Mouse (Mus musculus) MEL (cell line): ENCODE results near the gene Apoa2. TPM values are rescaled to one million over a fixed set of nuclear protein-coding genes. Genes with fewer than 3 reads are reported as not detected.

Experiments
- DNase-seq: peaks from one replicate; pipeline ENCODE4 v3.0.0; 2011; ENCODE audit warnings: low read depth, low spot score
- H3K27ac ChIP-seq: 2 replicates; pipeline ENCODE4 v1.5.1; 2012; ENCODE audit warnings: low read depth, mild to moderate bottlenecking, control low read depth, low read length, moderate library complexity; ENCODE audit not compliant: control insufficient read depth
- H3K27me3 ChIP-seq, 2 experiments: fragments of 150-350 bp in 1 of 2; sonication (generic) in 1 of 2; 2 replicates each; pipeline ENCODE4 v1.6.1; 2012; ENCODE audit warnings: low read length in 2 of 2, mild to moderate bottlenecking in 2 of 2, improper control_type of control experiment in 1 of 2, moderate library complexity in 1 of 2; ENCODE audit not compliant: insufficient read depth in 2 of 2, control insufficient read depth in 1 of 2
- H3K36me3 ChIP-seq, 2 experiments: 2 replicates each; pipeline ENCODE4 v1.6.1; 2012 to 2014; ENCODE audit warnings: low read length in 2 of 2, improper control_type of control experiment in 1 of 2, inconsistent platforms in 1 of 2, mild to moderate bottlenecking in 1 of 2; ENCODE audit not compliant: insufficient read depth in 2 of 2, control insufficient read depth in 1 of 2
- H3K4me1 ChIP-seq, 2 experiments: fragments of 150-350 bp in 1 of 2; sonication (generic) in 1 of 2; 2 replicates each; pipeline ENCODE4 v1.6.1; 2012; ENCODE audit warnings: low read length in 2 of 2, improper control_type of control experiment in 1 of 2, mild to moderate bottlenecking in 1 of 2; ENCODE audit not compliant: insufficient read depth in 2 of 2, control insufficient read depth in 1 of 2
- H3K4me3 ChIP-seq, 2 experiments: fragments of 150-350 bp in 1 of 2; sonication (generic) in 1 of 2; 2 replicates each; pipeline ENCODE4 v1.5.1; 2012; ENCODE audit warnings: low read depth in 2 of 2, low read length in 2 of 2, mild to moderate bottlenecking in 2 of 2, moderate library complexity in 2 of 2, control low read depth in 1 of 2, improper control_type of control experiment in 1 of 2; ENCODE audit not compliant: control insufficient read depth in 1 of 2, insufficient read depth in 1 of 2
- H3K79me2 ChIP-seq: 2 replicates; pipeline ENCODE4 v1.6.1; 2012; ENCODE audit warnings: mild to moderate bottlenecking, low read length, moderate library complexity; ENCODE audit not compliant: control insufficient read depth, poor library complexity, insufficient read depth
- H3K9ac ChIP-seq: 2 replicates; pipeline ENCODE4 v1.6.1; 2012; ENCODE audit warnings: low read depth, mild to moderate bottlenecking, control low read depth, low read length, moderate library complexity; ENCODE audit not compliant: control insufficient read depth, poor library complexity, severe bottlenecking
- H3K9me3 ChIP-seq: fragments of 150-350 bp; sonication (generic); replicated peaks from 2 replicates; pipeline ENCODE4 v1.6.1; 2012; ENCODE audit warnings: mild to moderate bottlenecking, low read length, improper control_type of control experiment, moderate library complexity; ENCODE audit not compliant: insufficient read depth
- BHLHE40 ChIP-seq: IDR thresholded peaks from 2 replicates; pipeline ENCODE4 v1.6.1; 2012; ENCODE audit warnings: low read depth, mild to moderate bottlenecking, inconsistent platforms, low read length, improper control_type of control experiment, borderline replicate concordance
- CHD1 ChIP-seq: IDR thresholded peaks from 2 replicates; pipeline ENCODE4 v1.6.1; 2012; ENCODE audit warnings: low read depth, mild to moderate bottlenecking, inconsistent platforms, low read length, improper control_type of control experiment
- CHD2 ChIP-seq: IDR thresholded peaks from 2 replicates; pipeline ENCODE4 v1.6.1; 2011; ENCODE audit warnings: low read length, improper control_type of control experiment
- CTCF ChIP-seq, 3 experiments: IDR thresholded peaks in 2 of 3; conservative IDR thresholded peaks in 1 of 3; 2 replicates each; pipeline ENCODE4 v1.5.1; 2011 to 2012; ENCODE audit warnings: low read length in 3 of 3, low read depth in 2 of 3, mild to moderate bottlenecking in 2 of 3, improper control_type of control experiment in 1 of 3, inconsistent platforms in 1 of 3, mixed read lengths in 1 of 3, moderate library complexity in 1 of 3; ENCODE audit not compliant: control insufficient read depth in 1 of 3, insufficient read depth in 1 of 3, poor library complexity in 1 of 3, severe bottlenecking in 1 of 3
- E2F4 ChIP-seq: IDR thresholded peaks from 2 replicates; pipeline ENCODE4 v1.6.1; 2011; ENCODE audit warnings: low read depth, low read length, improper control_type of control experiment, borderline replicate concordance
- ELF1 ChIP-seq: IDR thresholded peaks from 2 replicates; pipeline ENCODE4 v1.6.1; 2014; ENCODE audit warnings: low read depth, mild to moderate bottlenecking, inconsistent platforms, low read length, improper control_type of control experiment, moderate library complexity
- EP300 ChIP-seq, 2 experiments: IDR thresholded peaks; 2 replicates each; pipeline ENCODE4 v1.6.1; 2011; ENCODE audit warnings: improper control_type of control experiment in 2 of 2, low read length in 2 of 2, low read depth in 1 of 2, mild to moderate bottlenecking in 1 of 2
- ETS1 ChIP-seq: IDR thresholded peaks from 2 replicates; pipeline ENCODE4 v1.6.1; 2012; ENCODE audit warnings: low read depth, mild to moderate bottlenecking, inconsistent platforms, low read length, improper control_type of control experiment, moderate library complexity
- GATA1 ChIP-seq: IDR thresholded peaks from 2 replicates; pipeline ENCODE4 v1.6.1; 2011; ENCODE audit warnings: low read depth, low read length, improper control_type of control experiment
- HCFC1 ChIP-seq: IDR thresholded peaks from 2 replicates; pipeline ENCODE4 v1.6.1; 2012; ENCODE audit warnings: low read depth, mild to moderate bottlenecking, inconsistent platforms, low read length, improper control_type of control experiment, moderate library complexity
- JUND ChIP-seq: IDR thresholded peaks from 2 replicates; pipeline ENCODE4 v1.6.1; 2011; ENCODE audit warnings: low read depth, mild to moderate bottlenecking, improper control_type of control experiment, low read length
- KAT2A ChIP-seq: conservative IDR thresholded peaks from 2 replicates; pipeline ENCODE4 v1.6.1; 2012; ENCODE audit warnings: low read depth, low read length, improper control_type of control experiment, inconsistent platforms
- MAFK ChIP-seq: IDR thresholded peaks from 2 replicates; pipeline ENCODE4 v1.6.1; 2011; ENCODE audit warnings: low read depth, mild to moderate bottlenecking, low read length, improper control_type of control experiment, borderline replicate concordance
- MAX ChIP-seq: IDR thresholded peaks from 2 replicates; pipeline ENCODE4 v1.6.1; 2011; ENCODE audit warnings: low read length, improper control_type of control experiment
- MAZ ChIP-seq: IDR thresholded peaks from 2 replicates; pipeline ENCODE4 v1.6.1; 2012; ENCODE audit warnings: low read depth, mild to moderate bottlenecking, inconsistent platforms, low read length, improper control_type of control experiment
- MEF2A ChIP-seq: IDR thresholded peaks from 2 replicates; pipeline ENCODE4 v1.6.1; 2014; ENCODE audit warnings: low read depth, mild to moderate bottlenecking, inconsistent platforms, low read length, improper control_type of control experiment; ENCODE audit not compliant: poor library complexity, insufficient replicate concordance, severe bottlenecking; ENCODE audit errors: extremely low read depth
- MXI1 ChIP-seq: IDR thresholded peaks from 2 replicates; pipeline ENCODE4 v1.6.1; 2011; ENCODE audit warnings: mild to moderate bottlenecking, low read depth, low read length, improper control_type of control experiment
- MYB ChIP-seq: IDR thresholded peaks from 2 replicates; pipeline ENCODE4 v1.6.1; 2011; ENCODE audit warnings: mild to moderate bottlenecking, low read depth, low read length, improper control_type of control experiment
- MYC ChIP-seq: IDR thresholded peaks from 2 replicates; pipeline ENCODE4 v1.6.1; 2011; ENCODE audit warnings: low read depth, mild to moderate bottlenecking, low read length, improper control_type of control experiment, moderate library complexity
- NELFE ChIP-seq: IDR thresholded peaks from 2 replicates; pipeline ENCODE4 v1.6.1; 2011; ENCODE audit warnings: low read depth, low read length, improper control_type of control experiment
- NRF1 ChIP-seq: IDR thresholded peaks from 2 replicates; pipeline ENCODE4 v1.6.1; 2014; ENCODE audit warnings: low read depth, mild to moderate bottlenecking, inconsistent platforms, low read length, improper control_type of control experiment, moderate library complexity; ENCODE audit not compliant: poor library complexity, insufficient read depth, severe bottlenecking
- POLR2A ChIP-seq, 2 experiments: IDR thresholded peaks; 2 replicates each; pipeline ENCODE4 v1.6.1; 2011 to 2012; ENCODE audit warnings: low read length in 2 of 2, mild to moderate bottlenecking in 2 of 2, control low read depth in 1 of 2, improper control_type of control experiment in 1 of 2, low read depth in 1 of 2, moderate library complexity in 1 of 2; ENCODE audit not compliant: control insufficient read depth in 1 of 2, insufficient read depth in 1 of 2, poor library complexity in 1 of 2
- POLR2AphosphoS2 ChIP-seq: IDR thresholded peaks from 2 replicates; pipeline ENCODE4 v1.6.1; 2011; ENCODE audit warnings: low read length, improper control_type of control experiment
- POLR2AphosphoS5 ChIP-seq: IDR thresholded peaks from 2 replicates; pipeline ENCODE4 v1.6.1; 2012; ENCODE audit warnings: low read depth, borderline replicate concordance, mild to moderate bottlenecking, inconsistent platforms, low read length, moderate library complexity, mixed read lengths
- RAD21 ChIP-seq: IDR thresholded peaks from 2 replicates; pipeline ENCODE4 v1.6.1; 2011; ENCODE audit warnings: mild to moderate bottlenecking, low read depth, low read length, improper control_type of control experiment
- RCOR1 ChIP-seq: IDR thresholded peaks from 2 replicates; pipeline ENCODE4 v1.6.1; 2012; ENCODE audit warnings: low read depth, mild to moderate bottlenecking, inconsistent platforms, low read length, improper control_type of control experiment
- SIN3A ChIP-seq: IDR thresholded peaks from 2 replicates; pipeline ENCODE4 v1.6.1; 2012; ENCODE audit warnings: low read length, improper control_type of control experiment, inconsistent platforms
- SMC3 ChIP-seq: IDR thresholded peaks from 2 replicates; pipeline ENCODE4 v1.6.1; 2011; ENCODE audit warnings: low read depth, low read length, improper control_type of control experiment
- TAL1 ChIP-seq: IDR thresholded peaks from 2 replicates; pipeline ENCODE4 v1.6.1; 2012; ENCODE audit warnings: mild to moderate bottlenecking, inconsistent platforms, low read length, moderate library complexity, mixed read lengths
- TBP ChIP-seq: IDR thresholded peaks from 2 replicates; pipeline ENCODE4 v1.8.0; 2011; ENCODE audit warnings: low read depth, low read length, improper control_type of control experiment
- TCF12 ChIP-seq: IDR thresholded peaks from 2 replicates; pipeline ENCODE4 v1.6.1; 2014; ENCODE audit warnings: low read depth, mild to moderate bottlenecking, inconsistent platforms, low read length, improper control_type of control experiment, moderate library complexity
- UBTF ChIP-seq: IDR thresholded peaks from 2 replicates; pipeline ENCODE4 v1.6.1; 2012; ENCODE audit warnings: low read depth, mild to moderate bottlenecking, inconsistent platforms, low read length, improper control_type of control experiment, moderate library complexity, borderline replicate concordance; ENCODE audit not compliant: insufficient read depth
- USF1 ChIP-seq: IDR thresholded peaks from 2 replicates; pipeline ENCODE4 v1.6.1; 2014; ENCODE audit warnings: low read depth, mild to moderate bottlenecking, inconsistent platforms, low read length, improper control_type of control experiment, moderate library complexity
- USF2 ChIP-seq, 2 experiments: IDR thresholded peaks; 2 replicates each; pipeline ENCODE4 v1.6.1; 2011 to 2012; ENCODE audit warnings: improper control_type of control experiment in 2 of 2, low read length in 2 of 2, borderline replicate concordance in 1 of 2, inconsistent platforms in 1 of 2, low read depth in 1 of 2, mild to moderate bottlenecking in 1 of 2; ENCODE audit not compliant: insufficient read depth in 1 of 2
- ZC3H11A ChIP-seq: IDR thresholded peaks from 2 replicates; pipeline ENCODE4 v1.6.1; 2012; ENCODE audit warnings: low read depth, mild to moderate bottlenecking, inconsistent platforms, low read length, improper control_type of control experiment
- ZKSCAN1 ChIP-seq: IDR thresholded peaks from 2 replicates; pipeline ENCODE4 v1.6.1; 2012; ENCODE audit warnings: low read depth, mild to moderate bottlenecking, inconsistent platforms, low read length, improper control_type of control experiment, moderate library complexity
- ZMIZ1 ChIP-seq: IDR thresholded peaks from 2 replicates; pipeline ENCODE4 v1.6.1; 2012; ENCODE audit warnings: low read depth, mild to moderate bottlenecking, inconsistent platforms, low read length, improper control_type of control experiment, moderate library complexity
- ZNF384 ChIP-seq: IDR thresholded peaks from 2 replicates; pipeline ENCODE4 v1.6.1; 2012; ENCODE audit warnings: low read depth, mild to moderate bottlenecking, inconsistent platforms, low read length, improper control_type of control experiment
- polyA plus RNA-seq, 2 experiments: library from polyadenylated mRNA; stranded (reverse) in 1 of 2; unstranded in 1 of 2; fragments of >175 nt in 1 of 2; fragments of >200 nt in 1 of 2; gene quantifications; 2 replicates each; pipeline versions ENCODE4 v1.2.1 to v1.2.4; 2012; ENCODE audit warnings: low replicate concordance in 2 of 2, low read depth in 1 of 2; ENCODE audit not compliant: insufficient read length in 2 of 2, insufficient read depth in 1 of 2, missing spikeins in 1 of 2
- total RNA-seq: library from RNA; depleted of rRNA; stranded (reverse); fragments of 300-350 nt; gene quantifications from 2 replicates; pipeline ENCODE4 v1.2.3, GENCODE M21; 2012

The Apoa2 gene
- total and polyA plus RNA-seq, 3 experiments: 0.15 TPM; not detected in 2

DNA sequence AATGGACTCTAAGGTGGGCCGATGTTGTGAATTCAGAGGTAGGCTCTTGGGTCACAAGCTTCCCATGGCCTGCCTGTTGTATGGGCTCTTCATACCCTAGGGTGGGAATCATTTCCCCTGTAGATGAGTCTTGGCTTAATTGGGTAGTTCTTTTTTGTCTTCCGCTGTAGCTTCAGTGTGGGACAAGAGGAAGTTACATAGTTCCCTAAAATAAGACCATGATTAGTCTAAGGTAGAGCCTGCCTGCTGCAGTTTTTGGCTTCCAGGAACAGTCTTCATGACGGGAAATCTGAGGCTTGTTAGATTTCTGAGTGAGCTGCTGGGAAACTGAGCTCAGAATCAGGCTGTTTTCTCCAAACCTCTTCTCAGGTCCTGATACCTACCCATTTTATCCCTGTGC, 47.2 kb downstream of the Apoa2 start:
- H3K27ac ChIP-seq: peak overlapping the region; percentile 53
- H3K79me2 ChIP-seq: no peaks in the 10 kb centered on the region; the same call in 1 of the 2 replicates
- H3K36me3 ChIP-seq: peaks cover 1 to 29% of the 10 kb centered on the region in 2 experiments; a peak in 3 of 4 replicates
- H3K27me3 ChIP-seq: no peaks in the 10 kb centered on the region
- peak; percentile 76 for DNase-seq
- H3K4me3 ChIP-seq: peak overlapping the region; percentile 73 to 89
- no peaks in the 10 kb centered on the region for H3K9me3 ChIP-seq
- H3K4me1 ChIP-seq: peaks cover 13 to 21% of the 10 kb centered on the region in 2 experiments
- peak overlapping the region; percentile 51 for H3K9ac ChIP-seq
- TF ChIP-seq MYC: no peak
- TF ChIP-seq ZC3H11A: no peak
- no peak for TF ChIP-seq CHD1
- TF ChIP-seq MAZ: no peak
- TF ChIP-seq KAT2A: no peak
- TF ChIP-seq RAD21: no peak
- 0 out of 2 replicates have a peak, but pooled peaks have one; percentile 3 for TF ChIP-seq NELFE
- TF ChIP-seq JUND: no peak
- TF ChIP-seq TCF12: no peak
- TF ChIP-seq MEF2A: no peak
- no peak for TF ChIP-seq TBP
- TF ChIP-seq USF2 (IDR thresholded peaks at IDR 0.05; ENCODE audit: borderline replicate concordance in 1 of 2, insufficient read depth in 1 of 2, low read depth in 1 of 2, low read length in 2 of 2): no peak
- TF ChIP-seq RCOR1: no peak
- no peak for TF ChIP-seq NRF1
- no peak for TF ChIP-seq ZNF384
- no peak for TF ChIP-seq MYB
- no peak for TF ChIP-seq ZMIZ1
- TF ChIP-seq USF1: no peak
- no peak for TF ChIP-seq MAX
- no peak for TF ChIP-seq MAFK
- TF ChIP-seq ELF1: 0 out of 2 replicates have a peak, but pooled peaks have one; percentile 28
- no peak for TF ChIP-seq MXI1
- TF ChIP-seq ZKSCAN1: no peak
- TF ChIP-seq ETS1: peak; percentile 42; the same call in 1 of the 2 replicates
- TF ChIP-seq CHD2: no peak
- 0 out of 2 replicates have a peak, but pooled peaks have one; percentile 49 for TF ChIP-seq HCFC1
- TF ChIP-seq CTCF (IDR thresholded peaks at IDR 0.05 in 2 of 3, conservative IDR thresholded peaks at IDR 0.05 in 1 of 3; ENCODE audit: control insufficient read depth in 1 of 3, insufficient read depth in 1 of 3, low read depth in 2 of 3, low read length in 3 of 3, poor library complexity in 1 of 3, severe bottlenecking in 1 of 3): no peak
- TF ChIP-seq POLR2A (IDR thresholded peaks at IDR 0.05; ENCODE audit: control insufficient read depth in 1 of 2, insufficient read depth in 1 of 2, low read depth in 1 of 2, low read length in 2 of 2, poor library complexity in 1 of 2): no peak
- no peak for TF ChIP-seq UBTF
- TF ChIP-seq BHLHE40: no peak
- peak in 1 of 2 experiments; percentile 57; a peak in 1 of 4 replicates for TF ChIP-seq EP300 (IDR thresholded peaks at IDR 0.05; ENCODE audit: low read depth in 1 of 2, low read length in 2 of 2)
- no peak for TF ChIP-seq E2F4
- no peak for TF ChIP-seq SMC3
- TF ChIP-seq POLR2AphosphoS2: no peak
- TF ChIP-seq SIN3A: peak; percentile 35; the same call in 1 of the 2 replicates
- no peak for TF ChIP-seq TAL1
- TF ChIP-seq GATA1: no peak
- TF ChIP-seq POLR2AphosphoS5: no peak
